9 mouse cellular contexts compared by ENCODE assay signal in the genomic region with DNA sequence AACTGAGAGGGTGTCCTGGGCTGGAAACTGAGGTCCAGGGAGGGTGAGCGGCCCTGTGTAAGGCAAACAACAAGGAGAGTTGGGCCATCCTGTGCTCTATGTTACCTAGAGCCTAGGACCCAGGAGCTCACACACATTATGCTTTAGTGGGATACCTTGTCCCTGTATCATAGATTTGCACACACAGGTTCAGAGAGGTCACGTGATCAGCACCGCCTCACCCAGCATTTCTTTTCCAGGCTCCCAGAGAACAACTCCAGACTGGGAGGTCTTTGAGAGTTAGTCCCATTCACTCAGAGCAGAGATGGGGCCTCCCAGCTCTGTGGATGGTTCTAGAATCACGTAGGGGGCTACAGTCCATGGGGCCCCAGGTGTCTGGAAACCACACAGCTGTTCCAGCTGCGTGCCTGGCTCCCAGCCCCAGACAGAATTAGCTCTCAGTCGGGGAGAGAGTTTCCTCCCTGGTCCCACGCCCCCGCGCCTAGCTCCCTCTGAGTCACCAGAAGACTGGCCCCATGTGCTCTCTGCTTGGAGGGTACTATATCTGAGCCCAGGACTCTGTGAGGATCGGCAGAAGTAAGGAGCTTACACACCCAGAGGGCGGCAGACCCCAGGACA. TPM values are rescaled to one million over a fixed set of nuclear protein-coding genes. Genes with fewer than 3 reads are reported as not detected.
DNase-seq lines count a peak whose midpoint lies in the region; ATAC-seq and TF ChIP-seq lines count a peak whose summit lies in the region.
"Had no signal": no experiment of that assay in that cellular context is flagged by ENCODE, and none has a peak within 500 bp of the region (broad histone marks: within the 10 kb centered on the region; RNA-seq: fewer than 3 reads in every experiment).

No protein-coding gene starts in this region.

- H3K27me3 ChIP-seq in stomach, embryonic 14.5 days (ENCODE audit: control insufficient read depth, insufficient read depth, low read length): no peaks in the 10 kb centered on the region

- 0 out of 2 replicates have a peak overlapping the region, but pooled peaks have one; percentile 7 for H3K4me2 ChIP-seq in stomach, embryonic 14.5 days (replicated peaks; ENCODE audit: low read depth, low read length)

- H3K27ac ChIP-seq in gastrocnemius, adult 2 months: peak overlapping the region; percentile 49; the same call in 1 of the 2 replicates
- peak overlapping the region; percentile 53; the same call in 1 of the 2 replicates for H3K27ac ChIP-seq in stomach, embryonic 14.5 days (ENCODE audit: low read length)
- H3K27ac ChIP-seq: liver, embryonic 14.5 days had no signal

- H3K9ac ChIP-seq in stomach, embryonic 14.5 days (replicated peaks; ENCODE audit: low read depth, low read length): no peak overlapping the region
- H3K9ac ChIP-seq: liver, embryonic 14.5 days had no signal

- intact Hi-C loops in gastrocnemius, adult 2 months (cut with DNase I): no loop called here
- intact Hi-C loops in heart, postnatal 36 days (cut with DNase I): no loop called here

- WGBS in stomach, embryonic 14.5 days: 34% methylated on average over 11 of the region's 11 CpGs

- H3K36me3 ChIP-seq in stomach, embryonic 14.5 days (ENCODE audit: control insufficient read depth, insufficient read depth, low read length): no peaks in the 10 kb centered on the region

- DNase-seq in thymus, postnatal 0 days (ENCODE audit: low spot score): peak; percentile 25
- no peak for DNase-seq in thymus, postnatal 25 days
- peak; percentile 75 for DNase-seq in gastrocnemius, adult 2 months
- DNase-seq in heart, postnatal 36 days: peak; percentile 63 to 72
- no peak for DNase-seq in retina, embryonic 14.5 days (ENCODE audit: low spot score)
- no peak for DNase-seq in ovary, postnatal 14 days (ENCODE audit: low spot score)

- H3K9me3 ChIP-seq in stomach, embryonic 14.5 days (ENCODE audit: control insufficient read depth, low read depth, low read length): no peaks in the 10 kb centered on the region

- TF ChIP-seq CTCF in gastrocnemius, adult 2 months (IDR thresholded peaks at IDR 0.05): no peak

- H3K4me3 ChIP-seq in gastrocnemius, adult 2 months: no peak overlapping the region
- no peak overlapping the region for H3K4me3 ChIP-seq in stomach, embryonic 14.5 days (ENCODE audit: low read depth, low read length)
- H3K4me3 ChIP-seq: erythroblast, embryonic 14.5 days had no signal

- H3K4me1 ChIP-seq in stomach, embryonic 14.5 days (ENCODE audit: control insufficient read depth, insufficient read depth, low read length): peaks cover 25% of the 10 kb centered on the region

- peak; percentile 60; the same call in 1 of the 2 replicates for ATAC-seq in stomach, embryonic 14.5 days (ENCODE audit: insufficient number of reproducible peaks, insufficient read depth, low FRiP score, low read depth)

RNA-seq across cellular contexts. Expression of a gene that starts 22.3 kb away (rescaled TPM):
- 2.9 and 3.8 TPM in 2 replicates for polyA plus RNA-seq in thymus, postnatal 0 days (2015; fragmentation: Nextera tagmentation; extraction: Ambion mirVana)
- total RNA-seq in gastrocnemius, adult 2 months (2021): 10 to 100 TPM; 10.8 to 17.1 TPM
- 10 to 100 TPM; 23.7 to 35.7 TPM for total RNA-seq in heart, postnatal 36 days (2021)
- 3.6 and 3.7 TPM in 2 replicates for polyA plus RNA-seq in stomach, embryonic 14.5 days (2014; fragmentation: Nextera tagmentation; extraction: Ambion mirVana)
- polyA plus RNA-seq: erythroblast, embryonic 14.5 days had no signal

Comparison
In these comparisons a context has a peak if more than half of its experiments do, and no peak if none do; other contexts are left out.
1. DNase-seq: peak in thymus, postnatal 0 days (single experiment), gastrocnemius, adult 2 months (single experiment) and heart, postnatal 36 days (2 of 2); none in thymus, postnatal 25 days (single experiment), retina, embryonic 14.5 days (single experiment) and ovary, postnatal 14 days (single experiment).